In genomic region chr12:105526829-105527228, GRCm38 (mm10) we compare ENCODE assay signal across 10 mouse cellular contexts. TPM values are rescaled to one million over a fixed set of nuclear protein-coding genes. Genes with fewer than 3 reads are reported as not detected.
DNase-seq lines count a peak whose midpoint lies in the region; ATAC-seq and TF ChIP-seq lines count a peak whose summit lies in the region.
"Had no signal": no experiment of that assay in that cellular context is flagged by ENCODE, and none has a peak within 500 bp of the region (broad histone marks: within the 10 kb centered on the region; RNA-seq: fewer than 3 reads in every experiment).

No protein-coding gene starts in this region.

- WGBS in intestine, embryonic 15.5 days, result 58% methylated on average over 5 of the region's 5 CpGs
- WGBS in intestine, postnatal 0 days, result 51% methylated on average over 5 of the region's 5 CpGs
- 82% methylated on average over 5 of the region's 5 CpGs for WGBS in forebrain, embryonic 12.5 days

- no peak overlapping the region for H3K4me3 ChIP-seq in intestine, embryonic 15.5 days (replicated peaks)
- H3K4me3 ChIP-seq in intestine, postnatal 0 days (ENCODE audit: low read depth, low read length), result no peak overlapping the region
- no peak overlapping the region for H3K4me3 ChIP-seq in layer of hippocampus, adult 2 months
- H3K4me3 ChIP-seq in forebrain, embryonic 12.5 days (replicated peaks), result no peak overlapping the region

- intact Hi-C loops in heart, postnatal 10 days (cut with DNase I), result no loop called here

- no peak overlapping the region for H3K9ac ChIP-seq in intestine, embryonic 15.5 days
- no peak overlapping the region for H3K9ac ChIP-seq in intestine, postnatal 0 days (ENCODE audit: low read depth, low read length)
- no peak overlapping the region for H3K9ac ChIP-seq in forebrain, embryonic 12.5 days
- H3K9ac ChIP-seq: liver, embryonic 14.5 days had no signal

- H3K27ac ChIP-seq in intestine, embryonic 15.5 days, result peak overlapping the region; percentile 8; the same call in 1 of the 2 replicates
- no peak overlapping the region for H3K27ac ChIP-seq in intestine, postnatal 0 days (ENCODE audit: low read depth, low read length)
- peak overlapping the region; percentile 75 for H3K27ac ChIP-seq in layer of hippocampus, adult 2 months
- H3K27ac ChIP-seq in forebrain, embryonic 12.5 days, result no peak overlapping the region
- H3K27ac ChIP-seq: liver, embryonic 14.5 days had no signal

- DNase-seq in cerebellum, adult 11 months, result peak; percentile 12
- DNase-seq in heart, postnatal 10 days, result peak; percentile 65 to 70
- DNase-seq in layer of hippocampus, adult 2 months (ENCODE audit: low spot score in 2 of 2), result peak; percentile 19 to 71
- DNase-seq in lung, postnatal 4 days, result peak; percentile 75 to 91
- no peak for DNase-seq in spleen, adult 18-20 months

- H3K36me3 ChIP-seq in intestine, embryonic 15.5 days, result no peaks in the 10 kb centered on the region
- no peaks in the 10 kb centered on the region for H3K36me3 ChIP-seq in intestine, postnatal 0 days (ENCODE audit: control insufficient read depth, insufficient read depth)
- H3K36me3 ChIP-seq in forebrain, embryonic 12.5 days (replicated peaks), result no peaks in the 10 kb centered on the region

- H3K4me2 ChIP-seq in intestine, embryonic 15.5 days (replicated peaks), result no peak overlapping the region
- H3K4me2 ChIP-seq in intestine, postnatal 0 days (replicated peaks; ENCODE audit: low read depth), result no peak overlapping the region
- no peak overlapping the region for H3K4me2 ChIP-seq in forebrain, embryonic 12.5 days

- ATAC-seq in intestine, embryonic 15.5 days, result peak; percentile 65; the same call in 1 of the 2 replicates
- ATAC-seq in intestine, postnatal 0 days, result no peak
- ATAC-seq in forebrain, embryonic 12.5 days (ENCODE audit: low FRiP score), result no peak

- no peaks in the 10 kb centered on the region for H3K9me3 ChIP-seq in intestine, embryonic 15.5 days
- no peaks in the 10 kb centered on the region for H3K9me3 ChIP-seq in intestine, postnatal 0 days (ENCODE audit: control insufficient read depth)
- 0 out of 2 replicates have a peak, but pooled peaks cover 4% of the 10 kb centered on the region for H3K9me3 ChIP-seq in forebrain, embryonic 12.5 days

- H3K27me3 ChIP-seq in intestine, embryonic 15.5 days (replicated peaks), result no peaks in the 10 kb centered on the region
- H3K27me3 ChIP-seq in intestine, postnatal 0 days (replicated peaks; ENCODE audit: control insufficient read depth, insufficient read depth, low read length), result no peaks in the 10 kb centered on the region
- H3K27me3 ChIP-seq in forebrain, embryonic 12.5 days, result no peaks in the 10 kb centered on the region

- 0 out of 2 replicates have a peak, but pooled peaks cover 3% of the 10 kb centered on the region for H3K4me1 ChIP-seq in intestine, embryonic 15.5 days (replicated peaks)
- H3K4me1 ChIP-seq in intestine, postnatal 0 days (replicated peaks; ENCODE audit: control insufficient read depth, insufficient read depth, low read length), result no peaks in the 10 kb centered on the region
- H3K4me1 ChIP-seq in forebrain, embryonic 12.5 days, result peaks cover 4% of the 10 kb centered on the region; the same call in 1 of the 2 replicates

- no peak for TF ChIP-seq CTCF in intestine, postnatal 0 days (IDR thresholded peaks at IDR 0.05; ENCODE audit: low read depth)
- TF ChIP-seq CTCF in layer of hippocampus, adult 2 months (conservative IDR thresholded peaks at IDR 0.05), result no peak

RNA-seq across cellular contexts. Expression of gene Bdkrb2, which starts 36.2 kb away (rescaled TPM):
- polyA plus RNA-seq in intestine, embryonic 15.5 days (2015; fragmentation: Nextera tagmentation; extraction: Ambion mirVana), result 4.5 and 4.6 TPM in 2 replicates
- polyA plus RNA-seq in intestine, postnatal 0 days (2015; fragmentation: Nextera tagmentation; extraction: Ambion mirVana), result 3.8 and 4.4 TPM in 2 replicates
- 1 to 10 TPM; 1.2 to 2.2 TPM for total RNA-seq in heart, postnatal 10 days (2021)
- under 1 TPM; 0.28 to 0.69 TPM for total RNA-seq in layer of hippocampus, adult 2 months (2021)
- 0.35 and 0.40 TPM in 2 replicates for polyA plus RNA-seq in forebrain, embryonic 12.5 days (2016; fragmentation: Nextera tagmentation; extraction: Ambion mirVana)
- total RNA-seq: MEL had no signal
- polyA plus RNA-seq: liver, embryonic 14.5 days had no signal

Comparison
In these comparisons a context has a peak if more than half of its experiments do, and no peak if none do; other contexts are left out.
1. H3K27ac ChIP-seq: peak in intestine, embryonic 15.5 days (single experiment) and layer of hippocampus, adult 2 months (single experiment); none in intestine, postnatal 0 days (single experiment) and forebrain, embryonic 12.5 days (single experiment).
2. DNase-seq: peak in cerebellum, adult 11 months (single experiment), heart, postnatal 10 days (2 of 2), layer of hippocampus, adult 2 months (2 of 2) and lung, postnatal 4 days (2 of 2); none in spleen, adult 18-20 months (0 of 2).